Mouse (Mus musculus): Measurements from ENCODE around the gene Zfp983. TPM values are rescaled to one million over a fixed set of nuclear protein-coding genes. Genes with fewer than 3 reads are reported as not detected.
"Not testable (repeated sequence)": the region's sequence is repeated elsewhere in the genome, so short reads cannot be mapped to it uniquely, and the experiment has no call there.

Gene Zfp983
- polyA plus RNA-seq (2015; fragmentation: Nextera tagmentation; extraction: Ambion mirVana), result 2.7 and 3.4 TPM in 2 replicates

DNA sequence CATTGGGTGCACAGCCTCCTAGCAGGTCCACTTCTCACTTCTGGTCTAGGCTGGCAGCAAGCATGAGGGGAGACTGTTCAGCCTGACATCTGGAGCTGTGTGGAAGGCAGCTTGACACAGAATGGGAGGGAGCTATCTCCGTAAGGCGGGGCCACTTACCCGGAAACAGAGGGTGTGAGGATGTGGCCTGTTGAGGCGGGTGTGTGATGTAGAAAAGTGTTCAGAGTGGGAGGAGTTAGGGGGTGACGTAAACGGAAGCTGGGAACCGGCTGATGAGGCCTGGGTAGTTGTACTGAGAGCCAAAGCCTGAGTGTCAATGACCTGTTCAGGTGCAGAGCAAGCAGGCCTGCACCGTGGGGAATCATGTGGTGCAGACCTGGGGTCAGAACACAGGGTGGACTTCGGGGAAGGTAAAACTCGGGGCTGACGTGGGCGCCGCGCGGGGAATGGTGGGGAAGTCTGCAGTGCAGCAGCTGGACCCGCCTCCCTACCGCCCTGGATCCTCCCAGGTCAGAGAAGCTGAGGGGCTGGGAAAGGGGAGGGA lies at the start of gene Zfp983:
Zfp983 (plus strand) TSS at position 261 of the 544 bp plus-strand sequence.
- ATAC-seq (replicated peaks; ENCODE audit: low FRiP score, low read depth) (peak; percentile 99), DNase-seq (ENCODE audit: low spot score) (peak; percentile 96)
- H3K9me3 ChIP-seq (replicated peaks; ENCODE audit: low read length); H3K4me1 ChIP-seq (replicated peaks; ENCODE audit: insufficient read depth, low read length); H3K27me3 ChIP-seq (ENCODE audit: insufficient read depth, low read length); H3K36me3 ChIP-seq (ENCODE audit: insufficient read depth, low read length): not testable (repeated sequence)
- H3K27ac ChIP-seq, result peak within 1 kb of the TSS; percentile 67; the same call in 1 of the 2 replicates
- peak within 1 kb of the TSS; percentile 52; the same call in 1 of the 2 replicates for H3K9ac ChIP-seq (ENCODE audit: low read depth, low read length)
- 1% methylated on average over 17 of the region's 17 CpGs for WGBS
- H3K4me3 ChIP-seq (replicated peaks; ENCODE audit: low read depth, low read length), result peak within 1 kb of the TSS; percentile 38
- H3K4me2 ChIP-seq (ENCODE audit: low read length), result peak within 1 kb of the TSS; percentile 47

DNA sequence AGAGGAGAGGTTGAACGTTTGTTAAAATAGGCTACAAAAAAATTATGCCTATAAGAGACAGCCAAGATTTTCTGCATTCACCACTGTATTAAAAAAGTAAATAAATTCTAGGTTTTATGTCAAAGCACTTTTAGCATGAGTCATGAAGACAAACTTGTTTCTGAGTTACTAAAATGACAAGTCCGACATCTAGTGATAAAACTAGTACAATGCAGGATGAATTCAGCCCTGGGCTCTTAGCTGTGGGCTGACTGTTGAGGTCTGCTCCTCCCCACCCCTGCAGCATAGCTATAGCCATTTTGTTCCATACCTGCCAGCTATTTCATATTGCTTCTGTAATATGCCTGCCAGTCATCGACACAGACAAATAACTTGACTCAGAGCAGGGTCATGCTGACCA lies 34.1 kb upstream of the Zfp983 start:
- H3K4me2 ChIP-seq (ENCODE audit: low read length), result no peak overlapping the region
- H3K9ac ChIP-seq (ENCODE audit: low read depth, low read length), result no peak overlapping the region
- H3K27me3 ChIP-seq (ENCODE audit: insufficient read depth, low read length), result no peaks in the 10 kb centered on the region
- TF ChIP-seq CTCF (IDR thresholded peaks at IDR 0.05; ENCODE audit: low read depth), result no peak
- no peak overlapping the region for H3K4me3 ChIP-seq (replicated peaks; ENCODE audit: low read depth, low read length)
- DNase-seq (ENCODE audit: low spot score), result no peak
- ATAC-seq (replicated peaks; ENCODE audit: low FRiP score, low read depth), result no peak
- 78% methylated on average over 3 of the region's 3 CpGs for WGBS
- no peak overlapping the region for H3K27ac ChIP-seq
- no peaks in the 10 kb centered on the region for H3K36me3 ChIP-seq (ENCODE audit: insufficient read depth, low read length)
- no peaks in the 10 kb centered on the region for H3K4me1 ChIP-seq (replicated peaks; ENCODE audit: insufficient read depth, low read length)
- no peaks in the 10 kb centered on the region for H3K9me3 ChIP-seq (replicated peaks; ENCODE audit: low read length)

DNA sequence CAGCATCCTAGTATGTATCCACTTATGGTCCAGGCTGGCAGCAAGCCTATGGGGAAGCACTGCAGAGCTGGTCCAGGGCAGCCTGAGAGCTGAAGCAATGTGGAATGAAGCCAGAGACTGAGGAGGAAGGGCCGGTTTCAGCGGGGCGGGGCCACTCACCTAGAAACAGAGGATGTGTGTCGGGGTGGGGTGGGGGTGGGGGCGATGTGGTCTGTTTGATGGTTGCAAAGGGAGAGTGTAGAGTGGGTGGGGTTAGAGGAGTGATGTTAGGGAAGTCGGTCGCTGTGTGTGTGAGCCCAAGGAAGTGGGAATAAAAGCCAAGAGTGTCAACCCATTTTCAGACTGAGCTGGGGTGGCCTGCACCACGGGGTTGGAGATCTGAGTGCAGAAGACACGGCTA lies 33.1 kb upstream of the Zfp983 start:
- Histone ChIP-seq H3K9ac (ENCODE audit: low read depth, low read length) (no peak overlapping the region), H3K9me3 (replicated peaks; ENCODE audit: low read length) (no peaks in the 10 kb centered on the region), H3K36me3 (ENCODE audit: insufficient read depth, low read length) (no peaks in the 10 kb centered on the region), H3K27ac (no peak overlapping the region), H3K27me3 (ENCODE audit: insufficient read depth, low read length) (no peaks in the 10 kb centered on the region), H3K4me3 (replicated peaks; ENCODE audit: low read depth, low read length) (no peak overlapping the region), H3K4me2 (ENCODE audit: low read length) (no peak overlapping the region), H3K4me1 (replicated peaks; ENCODE audit: insufficient read depth, low read length) (no peaks in the 10 kb centered on the region)
- TF ChIP-seq CTCF (IDR thresholded peaks at IDR 0.05; ENCODE audit: low read depth), result no peak
- 9% methylated on average over 9 of the region's 9 CpGs for WGBS
- DNase-seq (ENCODE audit: low spot score) (no peak), ATAC-seq (replicated peaks; ENCODE audit: low FRiP score, low read depth) (no peak)

DNA sequence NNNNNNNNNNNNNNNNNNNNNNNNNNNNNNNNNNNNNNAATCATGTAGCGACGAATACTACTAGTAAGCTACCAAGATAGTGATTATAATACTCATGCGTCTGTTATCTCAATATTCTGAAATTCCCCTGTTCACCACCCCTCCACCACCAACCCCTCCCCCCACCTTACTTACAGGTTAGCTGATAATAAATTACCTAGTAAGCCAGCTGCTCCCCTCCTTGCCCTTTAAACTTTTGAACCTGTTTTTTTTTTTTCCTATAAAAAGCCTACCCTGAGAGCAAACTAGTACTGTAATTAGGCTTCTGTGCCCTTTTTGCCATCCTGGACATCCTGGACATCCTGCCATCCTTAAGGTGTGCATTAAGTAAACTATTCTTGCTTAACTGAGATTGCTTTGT lies 26.8 kb upstream of the Zfp983 start:
- H3K9me3 ChIP-seq (replicated peaks; ENCODE audit: low read length), result no peaks in the 10 kb centered on the region
- no peak overlapping the region for H3K4me3 ChIP-seq (replicated peaks; ENCODE audit: low read depth, low read length)
- no peaks in the 10 kb centered on the region for H3K4me1 ChIP-seq (replicated peaks; ENCODE audit: insufficient read depth, low read length)
- WGBS, result no CpG with 5 or more reads among the region's 3 CpGs
- H3K9ac ChIP-seq (ENCODE audit: low read depth, low read length), result no peak overlapping the region
- no peaks in the 10 kb centered on the region for H3K27me3 ChIP-seq (ENCODE audit: insufficient read depth, low read length)
- ATAC-seq (replicated peaks; ENCODE audit: low FRiP score, low read depth) (no peak), DNase-seq (ENCODE audit: low spot score) (no peak)
- no peak overlapping the region for H3K4me2 ChIP-seq (ENCODE audit: low read length)
- H3K36me3 ChIP-seq (ENCODE audit: insufficient read depth, low read length), result no peaks in the 10 kb centered on the region
- no peak for TF ChIP-seq CTCF (IDR thresholded peaks at IDR 0.05; ENCODE audit: low read depth)
- H3K27ac ChIP-seq, result no peak overlapping the region

DNA sequence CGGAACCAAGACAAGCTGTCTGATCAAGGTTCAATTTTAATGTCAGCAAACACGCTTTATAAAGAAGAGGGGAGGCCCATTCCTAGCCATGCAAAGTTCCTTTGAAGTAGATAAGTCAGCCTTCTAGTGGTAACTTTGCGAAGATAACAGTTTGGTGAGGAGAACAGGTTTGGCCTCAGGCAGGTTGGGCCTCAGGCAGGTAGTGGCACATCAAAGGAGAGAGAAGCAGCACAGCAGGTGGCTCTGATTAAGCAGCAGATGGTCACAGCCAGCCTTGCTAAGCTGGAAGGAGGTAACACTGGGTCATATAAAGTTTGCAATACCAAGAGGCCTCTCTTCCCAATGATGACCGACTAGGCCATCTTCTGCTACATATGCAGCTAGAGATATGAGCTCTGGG lies 14.7 kb upstream of the Zfp983 start:
- ATAC-seq (replicated peaks; ENCODE audit: low FRiP score, low read depth), result not testable (repeated sequence)

DNA sequence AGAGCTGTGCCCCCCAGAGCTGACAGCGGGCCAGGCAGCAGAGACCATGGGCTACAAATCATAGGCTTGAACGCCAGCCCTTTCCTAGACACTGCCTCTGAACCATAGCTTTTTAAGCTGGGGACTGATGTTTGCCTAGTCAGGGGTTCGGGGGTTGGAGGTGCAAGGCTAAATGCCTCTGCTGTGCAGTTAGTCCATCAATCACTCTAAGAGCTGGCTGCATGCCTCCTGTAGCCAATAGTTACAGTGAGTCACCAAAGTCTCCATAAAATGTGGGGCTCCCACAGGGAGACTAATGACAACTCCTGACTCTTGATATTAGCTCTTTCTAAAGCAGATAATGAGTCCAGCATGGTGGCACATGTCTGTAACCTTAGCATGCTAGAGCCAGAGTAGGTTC lies 1.6 kb upstream of the Zfp983 start:
- no peaks in the 10 kb centered on the region for H3K9me3 ChIP-seq (replicated peaks; ENCODE audit: low read length)
- ATAC-seq (replicated peaks; ENCODE audit: low FRiP score, low read depth), result no peak
- no peak overlapping the region for H3K4me2 ChIP-seq (ENCODE audit: low read length)
- no peak overlapping the region for H3K4me3 ChIP-seq (replicated peaks; ENCODE audit: low read depth, low read length)
- no peaks in the 10 kb centered on the region for H3K27me3 ChIP-seq (ENCODE audit: insufficient read depth, low read length)
- no peak for TF ChIP-seq CTCF (IDR thresholded peaks at IDR 0.05; ENCODE audit: low read depth)
- no peaks in the 10 kb centered on the region for H3K4me1 ChIP-seq (replicated peaks; ENCODE audit: insufficient read depth, low read length)
- peak; percentile 6 for DNase-seq (ENCODE audit: low spot score)
- H3K9ac ChIP-seq (ENCODE audit: low read depth, low read length), result no peak overlapping the region
- 29% methylated on average over 3 of the region's 3 CpGs for WGBS
- H3K36me3 ChIP-seq (ENCODE audit: insufficient read depth, low read length), result no peaks in the 10 kb centered on the region
- no peak overlapping the region for H3K27ac ChIP-seq

More for the DNA sequence above, 14.7 kb upstream of the Zfp983 start:
- not testable (repeated sequence) for H3K9me3 ChIP-seq (replicated peaks; ENCODE audit: low read length); H3K27ac ChIP-seq; H3K4me3 ChIP-seq (replicated peaks; ENCODE audit: low read depth, low read length); H3K27me3 ChIP-seq (ENCODE audit: insufficient read depth, low read length); H3K4me1 ChIP-seq (replicated peaks; ENCODE audit: insufficient read depth, low read length); H3K4me2 ChIP-seq (ENCODE audit: low read length); H3K9ac ChIP-seq (ENCODE audit: low read depth, low read length); DNase-seq (ENCODE audit: low spot score); H3K36me3 ChIP-seq (ENCODE audit: insufficient read depth, low read length)
- 65% methylated on average over 4 of the region's 4 CpGs for WGBS

DNA sequence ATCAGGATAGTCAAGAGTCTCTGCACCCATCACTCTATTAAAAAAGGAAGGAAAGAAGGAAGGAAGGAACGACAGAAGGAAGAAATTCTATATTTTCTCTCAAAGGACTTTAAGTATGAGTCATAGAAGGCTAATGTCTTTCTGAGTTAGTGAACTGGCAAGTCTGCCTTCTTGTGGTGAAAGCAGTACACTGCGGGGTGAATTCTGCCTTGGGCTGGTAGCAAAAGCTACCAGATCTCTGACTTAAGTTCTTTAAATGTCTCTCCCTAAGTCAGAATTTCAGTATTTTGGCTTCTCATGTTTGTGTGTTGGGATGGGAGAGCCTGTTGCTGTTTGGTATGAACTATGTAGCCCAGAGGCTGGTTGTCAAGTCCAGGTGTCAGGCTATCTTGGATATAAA lies 488 bp upstream of the Zfp983 start:
- TF ChIP-seq CTCF (IDR thresholded peaks at IDR 0.05; ENCODE audit: low read depth), result peak; percentile 67
- Histone ChIP-seq H3K4me2 (ENCODE audit: low read length) (peak overlapping the region; percentile 47), H3K27ac (peak overlapping the region; percentile 67; the same call in 1 of the 2 replicates), H3K4me1 (replicated peaks; ENCODE audit: insufficient read depth, low read length) (no peaks in the 10 kb centered on the region), H3K36me3 (ENCODE audit: insufficient read depth, low read length) (no peaks in the 10 kb centered on the region), H3K9ac (ENCODE audit: low read depth, low read length) (peak overlapping the region; percentile 52; the same call in 1 of the 2 replicates), H3K4me3 (replicated peaks; ENCODE audit: low read depth, low read length) (peak overlapping the region; percentile 38), H3K9me3 (replicated peaks; ENCODE audit: low read length) (no peaks in the 10 kb centered on the region), H3K27me3 (ENCODE audit: insufficient read depth, low read length) (no peaks in the 10 kb centered on the region)
- WGBS, result 32% methylated on average over 2 of the region's 2 CpGs
- peak; percentile 71 for ATAC-seq (replicated peaks; ENCODE audit: low FRiP score, low read depth)
- DNase-seq (ENCODE audit: low spot score), result peak; percentile 61

DNA sequence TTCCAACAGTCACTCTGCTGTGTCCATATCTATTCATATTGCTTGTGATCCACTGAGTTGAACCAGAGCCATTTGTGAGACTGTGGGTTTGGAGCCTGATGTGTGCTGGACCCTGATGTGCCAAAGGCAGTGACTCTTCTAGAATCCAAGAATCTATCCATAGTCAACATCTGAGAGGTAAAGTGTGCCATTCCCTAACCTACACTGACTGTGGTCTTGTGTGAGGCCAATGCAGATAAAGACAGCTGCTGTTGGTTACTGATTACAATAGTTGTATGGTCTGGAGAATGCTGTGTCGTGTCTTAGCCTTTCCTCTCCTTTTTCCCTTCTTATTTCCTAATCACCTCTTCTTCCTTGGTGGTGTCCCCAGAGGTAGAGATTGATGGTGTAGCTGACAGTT lies 28.4 kb downstream of the Zfp983 start:
- not testable (repeated sequence) for H3K36me3 ChIP-seq (ENCODE audit: insufficient read depth, low read length); H3K27me3 ChIP-seq (ENCODE audit: insufficient read depth, low read length); H3K4me2 ChIP-seq (ENCODE audit: low read length); H3K4me3 ChIP-seq (replicated peaks; ENCODE audit: low read depth, low read length); DNase-seq (ENCODE audit: low spot score); H3K9me3 ChIP-seq (replicated peaks; ENCODE audit: low read length); ATAC-seq (replicated peaks; ENCODE audit: low FRiP score, low read depth); H3K27ac ChIP-seq; H3K4me1 ChIP-seq (replicated peaks; ENCODE audit: insufficient read depth, low read length); H3K9ac ChIP-seq (ENCODE audit: low read depth, low read length)
- WGBS, result 13% methylated on average over 1 of the region's 1 CpGs
